Mouse (Mus musculus): ENCODE measurements around the gene Hs3st2. TPM values are rescaled to one million over a fixed set of nuclear protein-coding genes. Genes with fewer than 3 reads are reported as not detected.

Hs3st2 gene
- total RNA-seq, 2 experiments from 2014 or later = 43.3 to 47.5 TPM

DNA sequence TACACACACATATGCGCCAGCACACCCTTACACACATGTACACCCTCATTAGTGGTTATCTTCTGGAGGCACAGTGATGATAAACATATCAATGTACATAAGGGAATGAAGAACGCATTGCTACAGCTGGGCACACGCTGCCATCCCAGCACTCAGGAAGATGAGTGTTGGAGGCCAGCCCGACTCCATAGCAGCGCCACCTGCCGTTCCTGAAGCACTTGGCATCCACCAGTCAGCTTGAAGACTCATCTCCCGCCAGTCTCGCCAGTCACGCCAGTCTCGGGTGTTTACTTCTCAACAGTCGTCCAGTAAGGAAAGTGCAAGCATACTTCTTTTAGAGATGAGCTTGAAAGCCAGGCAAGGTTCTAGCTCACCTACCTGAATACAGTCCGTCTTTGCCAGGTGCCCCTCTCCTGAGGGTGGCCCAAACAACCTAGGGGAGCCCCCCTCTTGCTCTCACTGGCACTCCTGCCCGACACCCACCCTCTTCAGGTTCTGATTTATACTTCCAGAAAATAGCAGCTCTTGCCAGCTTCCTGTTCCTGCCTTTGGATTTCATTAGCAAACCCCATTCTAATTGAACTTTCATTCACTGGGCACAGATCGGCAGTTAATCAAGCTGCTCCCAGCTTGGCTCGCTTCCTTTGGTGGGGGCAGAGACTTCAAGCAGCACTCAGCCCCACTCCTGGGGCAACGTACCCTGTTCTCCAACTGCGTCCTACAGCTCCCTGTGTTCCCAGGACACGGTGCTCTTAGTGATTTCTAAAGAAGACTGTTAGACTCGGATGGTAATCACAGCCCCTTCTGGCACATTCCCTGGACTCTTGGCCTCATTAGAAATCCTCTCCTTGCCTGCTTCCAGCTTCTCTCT is 148.0 kb downstream of the Hs3st2 start:
- DNase-seq (ENCODE audit: low spot score in 2 of 2) = peak; percentile 77 to 79

DNA sequence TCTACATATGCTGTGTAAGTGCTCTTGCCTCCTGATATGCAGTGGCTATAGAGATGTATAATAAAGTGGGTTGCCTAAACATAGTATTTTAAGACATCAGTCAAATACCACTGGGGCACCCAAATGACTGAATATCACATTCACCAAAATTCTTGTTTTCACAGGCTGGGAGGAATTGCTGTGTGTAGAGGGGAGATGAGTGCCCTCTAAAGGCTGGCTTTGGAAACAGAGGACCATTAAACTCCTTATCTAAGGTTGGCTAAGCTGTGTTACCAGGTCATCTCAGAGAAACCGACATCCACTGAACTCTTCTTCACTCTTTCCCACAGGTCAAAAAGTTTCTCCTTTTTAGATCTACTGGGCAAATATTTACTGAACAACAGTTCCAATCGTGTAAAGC is 150.8 kb downstream of the Hs3st2 start:
- peak in 1 of 2 experiments; percentile 15 for DNase-seq (ENCODE audit: low spot score in 2 of 2)

DNA sequence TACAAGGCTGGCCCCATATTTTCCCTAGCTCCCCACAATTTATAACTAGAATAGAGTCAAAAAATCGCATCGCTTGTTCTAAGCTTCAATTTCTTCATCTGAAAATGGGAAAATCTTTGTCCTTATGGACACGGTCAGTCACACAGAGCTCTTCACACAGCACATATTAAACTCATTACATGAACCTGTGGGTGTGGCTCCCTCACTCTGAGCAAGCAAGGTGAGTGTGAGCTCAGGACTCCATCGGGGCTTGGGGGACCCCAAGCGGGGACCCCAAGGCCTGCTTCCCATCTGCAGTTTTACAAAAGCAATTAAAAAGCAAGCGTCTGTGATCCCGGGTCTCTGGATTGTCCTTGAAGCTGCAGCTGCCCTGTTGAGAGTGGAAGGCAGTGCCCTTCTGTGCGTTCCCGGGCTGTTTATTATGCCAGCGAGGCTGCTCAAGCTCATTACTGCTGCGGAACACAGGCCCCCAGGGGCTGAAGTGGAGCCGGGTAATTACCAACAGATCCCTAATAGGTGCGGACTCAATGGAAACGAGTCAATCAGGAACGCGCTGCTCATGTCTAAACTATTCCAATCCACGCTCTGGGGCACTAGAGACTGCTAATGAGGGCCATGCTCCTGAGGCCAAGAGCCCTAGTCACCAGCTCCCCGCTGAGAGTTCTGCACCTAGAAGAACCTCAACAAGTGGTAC is 157.8 kb downstream of the Hs3st2 start:
- no peak for DNase-seq (ENCODE audit: low spot score in 2 of 2)
